Mouse (Mus musculus) brain, embryonic 18.5 days (tissue): ENCODE measurements at regions not wholly inside any gene's neighbourhood (a gene's known extent, or its start where the extent isn't known, plus 50 kb on each side); places are given as distances from the start of the nearest gene placed in this dataset.

Experiments used
- DNase-seq: peaks from one replicate; pipeline ENCODE4 v3.0.0-alpha.2; 2012; ENCODE audit warnings: low read depth, low spot score

- no peak for DNase-seq
Observed at GRCm38 (mm10) chr9:85452196-85452857, 125.2 kb upstream of the Tent5a start.

GRCm38 (mm10) chr9:85451349-85451748 lies 124.2 kb upstream of the Tent5a start:
- no peak for DNase-seq

- DNase-seq, result no peak
Observed at GRCm38 (mm10) chr9:85450877-85451276, 123.7 kb upstream of the Tent5a start.

- no peak for DNase-seq
Observed at GRCm38 (mm10) chr9:85449493-85449892, 122.3 kb upstream of the Tent5a start.

- DNase-seq, result no peak
Observed at GRCm38 (mm10) chr9:85442761-85443505, 115.8 kb upstream of the Tent5a start.

GRCm38 (mm10) chr9:85439664-85440063 lies 112.5 kb upstream of the Tent5a start:
- no peak for DNase-seq

GRCm38 (mm10) chr9:85432220-85432619 lies 105.1 kb upstream of the Tent5a start:
- DNase-seq, result no peak

- no peak for DNase-seq
Observed at GRCm38 (mm10) chr9:85426809-85427208, 99.7 kb upstream of the Tent5a start.

GRCm38 (mm10) chr9:85423908-85424307 lies 96.8 kb upstream of the Tent5a start:
- DNase-seq, result no peak

GRCm38 (mm10) chr9:85414391-85414790 lies 87.2 kb upstream of the Tent5a start:
- no peak for DNase-seq

- no peak for DNase-seq
Observed at GRCm38 (mm10) chr9:85413813-85414212, 86.7 kb upstream of the Tent5a start.

- peak; percentile 30 for DNase-seq
Observed at GRCm38 (mm10) chr9:85410643-85411296, 83.6 kb upstream of the Tent5a start.

- DNase-seq, result no peak
Observed at GRCm38 (mm10) chr9:85409974-85410506, 82.9 kb upstream of the Tent5a start.

- no peak for DNase-seq
Observed at GRCm38 (mm10) chr9:85408461-85408860, 81.3 kb upstream of the Tent5a start.

GRCm38 (mm10) chr9:85407592-85407991 lies 80.4 kb upstream of the Tent5a start:
- DNase-seq, result no peak

GRCm38 (mm10) chr9:85401736-85402135 lies 74.6 kb upstream of the Tent5a start:
- DNase-seq, result no peak

- no peak for DNase-seq
Observed at GRCm38 (mm10) chr9:85400600-85401313, 73.6 kb upstream of the Tent5a start.

- no peak for DNase-seq
Observed at GRCm38 (mm10) chr9:85394975-85395374, 67.8 kb upstream of the Tent5a start.

GRCm38 (mm10) chr9:85391283-85391682 lies 64.1 kb upstream of the Tent5a start:
- no peak for DNase-seq

GRCm38 (mm10) chr9:85388775-85389393 lies 61.7 kb upstream of the Tent5a start:
- DNase-seq, result no peak

- DNase-seq, result no peak
Observed at GRCm38 (mm10) chr9:85382413-85382812, 55.3 kb upstream of the Tent5a start.
